Mouse (Mus musculus): ENCODE measurements at regions not wholly inside any gene's neighbourhood (a gene's known extent, or its start where the extent isn't known, plus 50 kb on each side); places are given as distances from the start of the nearest gene placed in this dataset.
A peak's percentile ranks its signal among the peaks of the same experiment; 100 is the strongest.

DNA sequence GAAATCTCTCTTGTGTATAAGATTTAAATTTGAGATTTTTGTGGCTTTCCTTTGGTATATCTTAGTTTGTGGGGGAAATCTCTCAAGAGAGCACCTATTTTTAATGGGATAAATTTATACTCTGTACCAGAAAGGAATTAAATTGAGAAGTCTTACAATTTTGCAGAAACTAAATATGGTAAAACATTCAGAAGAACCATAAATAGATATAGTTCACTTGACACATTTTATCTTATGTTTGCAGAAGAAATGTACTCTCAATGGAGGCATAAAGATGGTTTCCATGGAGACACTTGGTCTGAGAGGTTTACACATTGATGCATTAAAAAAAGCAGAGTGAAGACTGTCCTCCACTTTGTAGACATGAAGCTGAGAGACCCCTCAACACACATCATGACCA lies 86.9 kb downstream of the Ndufa10 start:
- no peak for DNase-seq (ENCODE audit: low spot score in 2 of 2)

DNA sequence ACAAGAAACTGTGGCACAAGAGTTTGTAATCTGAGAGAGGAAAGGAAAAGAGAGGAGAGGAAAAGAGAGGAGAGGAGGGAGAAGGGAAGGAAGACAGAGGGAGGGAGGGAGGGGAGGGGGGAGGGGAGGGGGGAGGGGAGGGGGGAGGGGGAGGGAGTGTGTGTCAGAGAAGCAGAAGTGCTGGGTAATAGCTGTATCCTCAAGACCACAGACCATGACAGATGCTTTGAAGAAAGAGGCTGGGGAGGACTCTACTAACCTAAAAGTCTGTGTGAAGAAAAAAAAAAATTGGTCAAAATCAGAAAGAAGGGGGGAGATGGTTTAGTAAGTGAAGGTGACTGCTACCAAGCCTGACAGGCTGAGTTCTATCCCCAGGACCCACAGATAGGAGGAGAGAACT lies 88.7 kb downstream of the Ndufa10 start:
- no peak for DNase-seq (ENCODE audit: low spot score in 2 of 2)

DNA sequence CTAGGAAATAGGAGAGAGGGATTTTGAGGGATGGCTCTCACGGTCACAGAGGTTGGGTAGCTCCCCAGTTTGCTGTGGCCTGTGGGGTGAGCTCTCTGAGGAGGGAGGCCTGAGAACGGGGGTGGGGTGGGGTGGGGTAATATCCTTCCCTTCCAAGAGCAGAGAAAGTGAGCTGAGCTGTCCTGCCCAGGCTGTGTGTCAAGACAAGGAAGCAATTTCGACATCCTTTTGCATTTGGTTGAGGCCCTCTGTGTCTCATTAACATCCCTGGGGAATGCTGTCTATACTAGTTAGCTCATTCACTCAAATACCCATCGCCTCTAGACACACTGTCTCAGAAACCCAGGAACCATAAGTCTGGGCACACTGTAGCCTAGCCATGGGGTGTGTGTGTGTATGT lies 89.9 kb downstream of the Ndufa10 start:
- no peak for DNase-seq (ENCODE audit: low spot score in 2 of 2)

DNA sequence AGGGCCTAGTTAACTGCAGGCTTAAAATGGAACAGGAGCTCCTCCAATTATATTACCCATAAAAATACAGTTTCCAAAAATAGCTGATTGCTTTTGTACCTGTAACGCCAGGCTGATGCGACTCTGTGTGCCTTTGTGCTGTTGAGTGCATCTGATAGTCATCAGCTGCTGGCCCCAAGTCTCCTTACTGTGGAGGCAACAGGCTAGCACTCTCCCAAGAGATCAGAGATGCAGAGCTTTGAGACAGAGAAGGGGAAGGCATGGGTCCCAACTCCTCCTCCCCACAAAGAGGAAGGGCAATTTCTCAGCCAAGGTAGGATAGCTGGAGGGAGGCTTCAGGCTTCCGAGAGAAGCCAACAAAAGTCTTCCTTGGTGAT lies 94.2 kb downstream of the Ndufa10 start:
- DNase-seq (ENCODE audit: low spot score in 2 of 2): no peak

- DNase-seq (ENCODE audit: low spot score in 2 of 2): no peak
Observed at GRCm38 (mm10) chr1:92378741-92379509, 94.7 kb downstream of the Ndufa10 start.

- DNase-seq (ENCODE audit: low spot score in 2 of 2): no peak
Observed at GRCm38 (mm10) chr1:92376456-92376855, 97.2 kb downstream of the Ndufa10 start.

GRCm38 (mm10) chr1:92372222-92372990 lies 101.3 kb downstream of the Ndufa10 start:
- no peak for DNase-seq (ENCODE audit: low spot score in 2 of 2)

DNA sequence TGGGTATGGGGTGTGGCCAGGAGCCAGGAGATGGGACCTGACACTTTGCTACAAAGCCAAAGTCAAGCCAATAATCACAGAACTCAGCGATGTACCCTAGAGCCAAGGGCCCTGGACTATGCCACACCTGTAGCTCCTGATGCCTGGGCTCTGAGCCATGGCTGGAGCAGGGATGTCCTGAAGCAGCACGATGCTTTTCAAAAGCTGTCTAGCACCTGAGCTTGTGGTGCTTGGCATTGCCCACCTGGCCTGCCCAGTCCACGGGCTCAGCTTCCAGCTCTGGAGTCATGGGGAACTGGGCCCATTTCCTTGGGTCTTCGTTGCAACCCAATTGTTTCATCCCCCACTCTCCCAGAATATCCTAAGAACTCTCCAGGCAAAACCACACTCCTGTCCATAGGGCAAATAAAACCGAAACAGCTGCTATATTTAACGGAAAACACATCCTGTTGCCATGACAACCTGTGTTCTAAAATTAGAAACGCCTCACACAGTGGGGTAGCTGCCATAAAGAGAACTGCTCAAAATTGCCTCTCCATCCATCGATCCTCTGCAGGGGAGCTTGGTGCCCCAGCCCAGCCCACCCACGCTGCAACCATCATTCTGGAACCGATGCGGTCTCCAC lies 102.2 kb downstream of the Ndufa10 start:
- no peak for DNase-seq (ENCODE audit: low spot score in 2 of 2)

DNA sequence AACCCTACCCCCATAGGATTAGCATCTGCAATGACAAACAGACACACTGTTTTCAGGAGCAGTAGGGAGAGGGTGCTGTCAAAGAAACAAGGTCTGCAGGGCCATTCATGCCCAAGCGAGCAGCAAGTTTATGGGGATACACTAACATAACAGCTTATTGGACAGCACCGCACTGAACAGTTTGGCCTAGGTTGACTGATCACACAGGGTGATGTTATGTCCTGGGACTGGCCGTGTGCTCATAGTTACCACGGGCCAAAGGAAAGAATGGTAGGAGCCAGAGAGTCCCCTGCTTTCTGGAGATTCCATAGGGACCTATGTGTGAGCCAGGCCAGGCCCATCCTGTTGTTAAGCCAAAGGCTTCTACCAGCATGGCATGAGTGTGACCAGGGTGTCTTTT lies 102.8 kb downstream of the Ndufa10 start:
- DNase-seq (ENCODE audit: low spot score in 2 of 2): no peak

DNA sequence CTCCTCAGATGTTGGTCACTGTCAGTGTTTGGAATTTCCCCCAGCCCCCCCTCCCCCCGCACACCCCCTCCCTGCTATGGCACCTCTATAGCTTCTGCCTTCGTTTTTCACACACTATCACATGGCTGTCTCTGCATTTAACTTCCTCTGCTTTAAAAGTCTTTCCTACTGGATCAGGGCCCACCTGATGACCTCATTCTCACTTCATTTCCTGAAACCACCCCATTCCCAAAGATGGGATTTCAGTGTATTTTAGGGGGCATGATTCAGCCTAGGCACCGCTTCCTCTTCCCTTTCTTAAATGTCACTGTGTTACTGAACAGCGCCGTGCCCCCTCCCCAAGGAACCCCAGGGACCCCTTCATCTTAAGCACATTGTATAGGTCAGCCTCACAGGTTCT lies 103.7 kb downstream of the Ndufa10 start:
- DNase-seq (ENCODE audit: low spot score in 2 of 2): no peak

GRCm38 (mm10) chr1:92366249-92366648 lies 107.4 kb downstream of the Ndufa10 start:
- DNase-seq (ENCODE audit: low spot score in 2 of 2): no peak

DNA sequence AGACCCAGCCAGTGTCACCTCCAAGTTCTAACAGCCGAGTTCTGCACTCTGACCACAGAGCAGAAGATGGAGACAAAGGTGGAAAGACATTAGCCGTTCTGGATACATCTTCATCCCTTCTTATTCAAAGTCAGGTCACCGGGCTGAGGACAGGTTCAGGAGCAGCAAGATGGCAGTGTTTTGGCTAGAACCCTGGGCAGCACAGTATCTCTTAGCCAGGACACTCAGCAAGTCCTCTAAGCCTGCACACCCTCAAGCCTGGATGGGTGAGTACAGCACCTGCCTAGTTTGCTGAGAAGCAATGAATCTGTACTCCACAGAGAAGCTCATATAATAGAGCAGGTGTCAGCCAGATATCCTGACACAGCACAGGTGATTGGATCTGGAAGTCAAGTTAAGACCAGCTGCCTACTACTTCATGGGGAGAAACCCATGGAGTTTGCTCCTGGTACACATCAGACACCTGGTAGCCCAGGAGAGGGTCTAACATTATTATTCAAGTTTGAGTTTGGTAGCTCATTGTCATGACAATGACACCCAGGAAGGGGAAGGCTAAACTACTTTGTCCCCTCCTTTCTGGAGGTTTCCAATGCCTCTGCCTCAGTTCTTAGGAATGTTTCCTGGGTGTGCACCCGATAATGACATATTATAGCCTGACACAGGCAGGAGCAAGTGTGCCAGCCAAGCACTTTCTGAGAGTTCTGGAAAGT lies 108.1 kb downstream of the Ndufa10 start:
- DNase-seq (ENCODE audit: low spot score in 2 of 2): no peak

DNA sequence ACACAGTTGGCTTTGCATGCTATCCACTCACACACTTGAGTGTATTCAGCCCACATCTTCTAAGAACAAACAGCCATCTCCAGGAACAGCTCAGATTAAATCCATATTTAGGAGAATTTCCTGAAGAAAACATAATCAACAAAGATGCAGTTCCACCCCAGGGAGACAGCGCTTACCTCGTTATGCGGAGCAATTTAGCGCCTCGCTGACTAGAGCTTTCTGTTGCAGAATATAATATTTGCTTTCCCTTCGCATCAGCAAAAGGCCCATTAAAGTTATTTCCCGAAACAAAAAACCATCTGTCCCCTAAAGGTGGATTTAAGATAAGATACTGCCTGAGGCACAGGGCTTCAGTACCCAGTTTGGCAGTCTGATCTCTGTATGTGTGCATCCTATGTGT lies 112.0 kb downstream of the Ndufa10 start:
- no peak for DNase-seq (ENCODE audit: low spot score in 2 of 2)

GRCm38 (mm10) chr1:92360255-92360654 lies 113.4 kb downstream of the Ndufa10 start:
- DNase-seq (ENCODE audit: low spot score in 2 of 2): peak; percentile 60 to 62

GRCm38 (mm10) chr1:92359473-92359872 lies 114.2 kb downstream of the Ndufa10 start:
- no peak for DNase-seq (ENCODE audit: low spot score in 2 of 2)

DNA sequence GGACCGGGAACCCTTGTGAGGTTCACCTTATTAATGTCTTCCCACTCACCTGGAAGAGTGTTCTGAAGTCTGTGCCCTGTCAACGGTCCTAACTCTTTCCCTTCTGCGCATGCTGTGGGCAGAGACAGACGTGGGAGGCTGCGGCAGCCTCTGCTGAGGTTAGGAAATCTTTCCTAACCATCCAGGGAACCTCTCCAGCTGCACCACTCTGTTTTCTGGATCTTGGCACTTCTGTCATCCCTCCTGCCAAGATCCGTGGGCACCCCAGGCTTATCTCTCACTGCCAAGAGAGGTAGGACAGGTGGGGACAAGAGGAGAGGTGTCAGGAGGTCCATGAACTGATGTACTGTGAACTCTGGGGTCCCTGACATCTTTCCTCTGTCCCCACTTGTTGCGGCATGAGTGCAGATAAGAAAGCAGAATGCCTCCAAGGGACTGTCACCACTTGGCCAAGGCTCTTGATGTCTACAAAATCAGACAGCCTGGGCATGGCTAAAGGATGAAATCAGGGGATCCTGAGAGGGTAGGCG lies 114.8 kb downstream of the Ndufa10 start:
- DNase-seq (ENCODE audit: low spot score in 2 of 2): no peak

DNA sequence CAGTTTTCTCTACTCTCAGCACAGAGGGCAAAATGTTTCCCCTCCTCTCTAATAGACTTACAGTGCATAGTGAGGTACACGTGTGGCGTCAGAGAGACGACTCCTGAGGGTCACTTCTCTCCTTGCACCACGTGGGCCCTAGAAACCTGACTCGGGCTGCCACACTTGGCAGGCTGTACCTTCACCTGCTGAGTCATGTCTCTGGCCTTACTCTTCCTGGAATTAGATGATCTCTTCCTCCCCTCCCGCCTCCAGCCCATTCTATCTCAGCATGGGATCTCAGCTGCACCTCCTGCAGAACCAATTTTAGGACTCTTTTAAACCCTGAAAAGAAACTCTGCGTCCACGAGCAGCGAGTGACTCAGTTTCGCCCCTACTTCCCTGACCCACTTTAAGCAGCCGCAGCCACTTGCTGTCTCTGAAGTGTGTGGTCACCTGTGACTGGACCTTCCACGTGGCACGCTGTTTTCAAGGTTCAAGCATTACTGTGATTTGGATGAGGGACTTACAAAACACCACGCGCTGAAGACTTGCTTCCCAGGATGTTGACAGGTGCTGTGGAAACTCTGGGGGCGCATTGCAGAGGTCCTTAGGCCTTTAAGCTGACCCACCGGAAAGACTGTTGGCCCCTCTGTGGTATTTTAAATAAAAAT lies 125.2 kb downstream of the Ndufa10 start:
- DNase-seq (ENCODE audit: low spot score in 2 of 2): no peak

GRCm38 (mm10) chr1:92347656-92348055 lies 126.0 kb downstream of the Ndufa10 start:
- no peak for DNase-seq (ENCODE audit: low spot score in 2 of 2)

DNA sequence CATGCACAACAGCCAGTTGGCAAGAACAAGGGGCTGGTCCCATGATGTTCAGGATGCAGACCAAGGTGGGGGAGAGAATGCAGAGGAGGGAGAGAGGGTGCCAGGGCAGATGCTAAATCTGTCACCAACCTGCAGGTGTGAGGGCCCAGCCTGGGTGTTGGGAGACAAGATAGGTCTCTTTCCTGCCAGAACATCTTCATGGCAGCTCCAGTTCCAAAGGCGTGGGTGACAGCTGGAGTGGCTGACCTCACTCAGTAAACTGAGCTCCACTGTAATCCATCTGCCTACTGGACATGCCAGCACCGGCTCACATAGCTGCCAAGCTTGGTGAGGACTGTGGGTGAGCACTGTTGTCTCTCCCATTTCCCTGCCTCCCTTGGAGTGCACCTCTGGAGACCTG lies 129.9 kb downstream of the Ndufa10 start:
- no peak for DNase-seq (ENCODE audit: low spot score in 2 of 2)

- no peak for DNase-seq (ENCODE audit: low spot score in 2 of 2)
Observed at GRCm38 (mm10) chr1:92343161-92343598, 130.5 kb downstream of the Ndufa10 start.

- DNase-seq (ENCODE audit: low spot score in 2 of 2): no peak
Observed at GRCm38 (mm10) chr1:92341846-92342540, 131.7 kb downstream of the Ndufa10 start.

Measured in frontal cortex, postnatal 25 days (tissue).